Mouse (Mus musculus): Measurements from ENCODE around the gene Olfr889. TPM values are rescaled to one million over a fixed set of nuclear protein-coding genes. Genes with fewer than 3 reads are reported as not detected.
"Not testable (repeated sequence)": the region's sequence is repeated elsewhere in the genome, so short reads cannot be mapped to it uniquely, and the experiment has no call there.

Gene Olfr889
- total and polyA plus RNA-seq, 3 experiments = 2.8 to 23.6 TPM; not detected in 1

- H3K9me3 ChIP-seq (replicated peaks; ENCODE audit: insufficient read depth, low read length); DNase-seq (ENCODE audit: low read depth, low spot score); H3K9ac ChIP-seq (ENCODE audit: control insufficient read depth, low read depth, low read length, poor library complexity, severe bottlenecking); H3K36me3 ChIP-seq (ENCODE audit: control insufficient read depth in 1 of 2, insufficient read depth in 2 of 2, low read length in 2 of 2); H3K27ac ChIP-seq (ENCODE audit: control insufficient read depth, low read depth, low read length); H3K79me2 ChIP-seq (ENCODE audit: control insufficient read depth, insufficient read depth, low read length, poor library complexity); H3K27me3 ChIP-seq (ENCODE audit: control insufficient read depth in 1 of 2, insufficient read depth in 2 of 2, low read length in 2 of 2); H3K4me3 ChIP-seq (ENCODE audit: control insufficient read depth in 1 of 2, insufficient read depth in 1 of 2, low read depth in 2 of 2, low read length in 2 of 2); H3K4me1 ChIP-seq (ENCODE audit: control insufficient read depth in 1 of 2, insufficient read depth in 2 of 2, low read length in 2 of 2): not testable (repeated sequence)
Measured at GRCm38 (mm10) chr9:38168341-38168740, 53.3 kb downstream of the Olfr889 start.

Other genes with a start within 250 kb of the Olfr889 start
- not detected in 2 replicates for gene Olfr145, start 218.5 kb upstream of the Olfr889 start, total RNA-seq (2012; rRNA removed)
- gene Olfr145, start 218.5 kb upstream of the Olfr889 start, polyA plus RNA-seq (2012; ENCODE audit: insufficient read depth in 1 of 2, insufficient read length in 2 of 2, low read depth in 1 of 2, low replicate concordance in 2 of 2, missing spikeins in 1 of 2) = not detected
- not detected in 2 replicates for gene Olfr878, start 197.4 kb upstream of the Olfr889 start, total RNA-seq (2012; rRNA removed)
- gene Olfr878, start 197.4 kb upstream of the Olfr889 start, polyA plus RNA-seq (2012; ENCODE audit: insufficient read depth in 1 of 2, insufficient read length in 2 of 2, low read depth in 1 of 2, low replicate concordance in 2 of 2, missing spikeins in 1 of 2) = not detected
- gene Olfr881, start 123.4 kb upstream of the Olfr889 start, total RNA-seq (2012; rRNA removed) = not detected in 2 replicates
- gene Olfr881, start 123.4 kb upstream of the Olfr889 start, polyA plus RNA-seq (2012; ENCODE audit: insufficient read depth in 1 of 2, insufficient read length in 2 of 2, low read depth in 1 of 2, low replicate concordance in 2 of 2, missing spikeins in 1 of 2) = not detected
- gene Olfr883, start 89.4 kb upstream of the Olfr889 start, total RNA-seq (2012; rRNA removed) = not detected in 2 replicates
- gene Olfr883, start 89.4 kb upstream of the Olfr889 start, polyA plus RNA-seq (2012; ENCODE audit: insufficient read depth in 1 of 2, insufficient read length in 2 of 2, low read depth in 1 of 2, low replicate concordance in 2 of 2, missing spikeins in 1 of 2) = not detected
- not detected in 2 replicates for gene Olfr884, start 68.6 kb upstream of the Olfr889 start, total RNA-seq (2012; rRNA removed)
- not detected for gene Olfr884, start 68.6 kb upstream of the Olfr889 start, polyA plus RNA-seq (2012; ENCODE audit: insufficient read depth in 1 of 2, insufficient read length in 2 of 2, low read depth in 1 of 2, low replicate concordance in 2 of 2, missing spikeins in 1 of 2)
- gene Olfr885, start 53.9 kb upstream of the Olfr889 start, total RNA-seq (2012; rRNA removed) = not detected in 2 replicates
- gene Olfr885, start 53.9 kb upstream of the Olfr889 start, polyA plus RNA-seq (2012; ENCODE audit: insufficient read depth in 1 of 2, insufficient read length in 2 of 2, low read depth in 1 of 2, low replicate concordance in 2 of 2, missing spikeins in 1 of 2) = not detected
- not detected in 2 replicates for gene Olfr887, start 31.1 kb upstream of the Olfr889 start, total RNA-seq (2012; rRNA removed)
- gene Olfr887, start 31.1 kb upstream of the Olfr889 start, polyA plus RNA-seq (2012; ENCODE audit: insufficient read depth in 1 of 2, insufficient read length in 2 of 2, low read depth in 1 of 2, low replicate concordance in 2 of 2, missing spikeins in 1 of 2) = not detected
- not detected in 2 replicates for gene Olfr888, start 7.1 kb upstream of the Olfr889 start, total RNA-seq (2012; rRNA removed)
- gene Olfr888, start 7.1 kb upstream of the Olfr889 start, polyA plus RNA-seq (2012; ENCODE audit: insufficient read depth in 1 of 2, insufficient read length in 2 of 2, low read depth in 1 of 2, low replicate concordance in 2 of 2, missing spikeins in 1 of 2) = not detected
- not detected in 2 replicates for gene Olfr890, start 27.3 kb downstream of the Olfr889 start, total RNA-seq (2012; rRNA removed)
- not detected for gene Olfr890, start 27.3 kb downstream of the Olfr889 start, polyA plus RNA-seq (2012; ENCODE audit: insufficient read depth in 1 of 2, insufficient read length in 2 of 2, low read depth in 1 of 2, low replicate concordance in 2 of 2, missing spikeins in 1 of 2)
- gene Olfr891, start 65.6 kb downstream of the Olfr889 start, total RNA-seq (2012; rRNA removed) = not detected in 2 replicates
- not detected for gene Olfr891, start 65.6 kb downstream of the Olfr889 start, polyA plus RNA-seq (2012; ENCODE audit: insufficient read depth in 1 of 2, insufficient read length in 2 of 2, low read depth in 1 of 2, low replicate concordance in 2 of 2, missing spikeins in 1 of 2)
- not detected in 2 replicates for gene Olfr893, start 93.2 kb downstream of the Olfr889 start, total RNA-seq (2012; rRNA removed)
- gene Olfr893, start 93.2 kb downstream of the Olfr889 start, polyA plus RNA-seq (2012; ENCODE audit: insufficient read depth in 1 of 2, insufficient read length in 2 of 2, low read depth in 1 of 2, low replicate concordance in 2 of 2, missing spikeins in 1 of 2) = not detected
- not detected in 2 replicates for gene Olfr894, start 102.9 kb downstream of the Olfr889 start, total RNA-seq (2012; rRNA removed)
- gene Olfr894, start 102.9 kb downstream of the Olfr889 start, polyA plus RNA-seq (2012; ENCODE audit: insufficient read depth in 1 of 2, insufficient read length in 2 of 2, low read depth in 1 of 2, low replicate concordance in 2 of 2, missing spikeins in 1 of 2) = not detected
- gene Olfr143, start 137.6 kb downstream of the Olfr889 start, total RNA-seq (2012; rRNA removed) = not detected in 2 replicates
- not detected for gene Olfr143, start 137.6 kb downstream of the Olfr889 start, polyA plus RNA-seq (2012; ENCODE audit: insufficient read depth in 1 of 2, insufficient read length in 2 of 2, low read depth in 1 of 2, low replicate concordance in 2 of 2, missing spikeins in 1 of 2)
- not detected in 2 replicates for gene Olfr895, start 152.7 kb downstream of the Olfr889 start, total RNA-seq (2012; rRNA removed)
- gene Olfr895, start 152.7 kb downstream of the Olfr889 start, polyA plus RNA-seq (2012; ENCODE audit: insufficient read depth in 1 of 2, insufficient read length in 2 of 2, low read depth in 1 of 2, low replicate concordance in 2 of 2, missing spikeins in 1 of 2) = not detected
- gene Olfr896-ps1, start 175.9 kb downstream of the Olfr889 start, total RNA-seq (2012; rRNA removed) = not detected in 2 replicates
- not detected for gene Olfr896-ps1, start 175.9 kb downstream of the Olfr889 start, polyA plus RNA-seq (2012; ENCODE audit: insufficient read depth in 1 of 2, insufficient read length in 2 of 2, low read depth in 1 of 2, low replicate concordance in 2 of 2, missing spikeins in 1 of 2)
- gene Olfr25, start 213.9 kb downstream of the Olfr889 start, total RNA-seq (2012; rRNA removed) = not detected in 2 replicates
- not detected for gene Olfr25, start 213.9 kb downstream of the Olfr889 start, polyA plus RNA-seq (2012; ENCODE audit: insufficient read depth in 1 of 2, insufficient read length in 2 of 2, low read depth in 1 of 2, low replicate concordance in 2 of 2, missing spikeins in 1 of 2)
- not detected in 2 replicates for gene Olfr898, start 233.2 kb downstream of the Olfr889 start, total RNA-seq (2012; rRNA removed)
- not detected for gene Olfr898, start 233.2 kb downstream of the Olfr889 start, polyA plus RNA-seq (2012; ENCODE audit: insufficient read depth in 1 of 2, insufficient read length in 2 of 2, low read depth in 1 of 2, low replicate concordance in 2 of 2, missing spikeins in 1 of 2)